Mouse (Mus musculus): ENCODE measurements around the gene Gdf15. TPM values are rescaled to one million over a fixed set of nuclear protein-coding genes. Genes with fewer than 3 reads are reported as not detected.
A peak's percentile ranks its signal among the peaks of the same experiment; 100 is the strongest.

Gdf15 gene
- polyA plus RNA-seq, 1 experiment = 5.4 TPM

GRCm38 (mm10) chr8:70625104-70625503 is 7.2 kb downstream of the Gdf15 start:
- 5% methylated on average over 5 of the region's 5 CpGs for WGBS
- TF ChIP-seq CTCF (IDR thresholded peaks at IDR 0.05; ENCODE audit: insufficient read depth, low read length) (peak; percentile 64), POLR2A (IDR thresholded peaks at IDR 0.05; ENCODE audit: borderline replicate concordance, extremely low read depth, low read depth, low read length) (no peak)
- Histone ChIP-seq H3K4me3 (replicated peaks; ENCODE audit: extremely low read depth, low read depth, low read length) (no peak overlapping the region), H3K4me1 (ENCODE audit: control insufficient read depth, insufficient read depth, low read length) (peaks cover 2% of the 10 kb centered on the region)
- DNase-seq = no peak

GRCm38 (mm10) chr8:70622220-70622619 is 10.0 kb downstream of the Gdf15 start:
- TF ChIP-seq POLR2A (IDR thresholded peaks at IDR 0.05; ENCODE audit: borderline replicate concordance, extremely low read depth, low read depth, low read length) (no peak), CTCF (IDR thresholded peaks at IDR 0.05; ENCODE audit: insufficient read depth, low read length) (no peak)
- no peak overlapping the region for H3K4me3 ChIP-seq (replicated peaks; ENCODE audit: extremely low read depth, low read depth, low read length)
- DNase-seq = no peak
- WGBS = 57% methylated on average over 3 of the region's 3 CpGs
- H3K4me1 ChIP-seq (ENCODE audit: control insufficient read depth, insufficient read depth, low read length) = no peaks in the 10 kb centered on the region

- 24% methylated on average over 9 of the region's 9 CpGs for WGBS
- no peak overlapping the region for H3K4me3 ChIP-seq (replicated peaks; ENCODE audit: extremely low read depth, low read depth, low read length)
- no peak for TF ChIP-seq CTCF (IDR thresholded peaks at IDR 0.05; ENCODE audit: insufficient read depth, low read length)
- TF ChIP-seq POLR2A (IDR thresholded peaks at IDR 0.05; ENCODE audit: borderline replicate concordance, extremely low read depth, low read depth, low read length) = no peak
- DNase-seq = no peak
- H3K4me1 ChIP-seq (ENCODE audit: control insufficient read depth, insufficient read depth, low read length) = no peaks in the 10 kb centered on the region
Observed at GRCm38 (mm10) chr8:70618888-70619334, 13.3 kb downstream of the Gdf15 start.

GRCm38 (mm10) chr8:70617985-70618384 is 14.3 kb downstream of the Gdf15 start:
- WGBS = 76% methylated on average over 11 of the region's 11 CpGs
- Histone ChIP-seq H3K4me1 (ENCODE audit: control insufficient read depth, insufficient read depth, low read length) (no peaks in the 10 kb centered on the region), H3K4me3 (replicated peaks; ENCODE audit: extremely low read depth, low read depth, low read length) (peak overlapping the region; percentile 16)
- TF ChIP-seq CTCF (IDR thresholded peaks at IDR 0.05; ENCODE audit: insufficient read depth, low read length) (no peak), POLR2A (IDR thresholded peaks at IDR 0.05; ENCODE audit: borderline replicate concordance, extremely low read depth, low read depth, low read length) (no peak)
- DNase-seq = no peak

GRCm38 (mm10) chr8:70616645-70617044 is 15.6 kb downstream of the Gdf15 start:
- H3K4me3 ChIP-seq (replicated peaks; ENCODE audit: extremely low read depth, low read depth, low read length) = peak overlapping the region; percentile 25
- 39% methylated on average over 11 of the region's 11 CpGs for WGBS
- peaks cover 1% of the 10 kb centered on the region; the same call in 1 of the 2 replicates for H3K4me1 ChIP-seq (ENCODE audit: control insufficient read depth, insufficient read depth, low read length)
- no peak for DNase-seq
- TF ChIP-seq CTCF (IDR thresholded peaks at IDR 0.05; ENCODE audit: insufficient read depth, low read length) = no peak
- no peak for TF ChIP-seq POLR2A (IDR thresholded peaks at IDR 0.05; ENCODE audit: borderline replicate concordance, extremely low read depth, low read depth, low read length)

GRCm38 (mm10) chr8:70615894-70616293 is 16.4 kb downstream of the Gdf15 start, which contains the start of gene Lrrc25:
TSS of gene Lrrc25 (plus strand) at chr8:70616155.
- 63% methylated on average over 3 of the region's 3 CpGs for WGBS
- Histone ChIP-seq H3K4me1 (ENCODE audit: control insufficient read depth, insufficient read depth, low read length) (peaks cover 3% of the 10 kb centered on the region; the same call in 1 of the 2 replicates), H3K4me3 (replicated peaks; ENCODE audit: extremely low read depth, low read depth, low read length) (peak within 1 kb of the TSS; percentile 25)
- TF ChIP-seq CTCF (IDR thresholded peaks at IDR 0.05; ENCODE audit: insufficient read depth, low read length) = no peak
- no peak for TF ChIP-seq POLR2A (IDR thresholded peaks at IDR 0.05; ENCODE audit: borderline replicate concordance, extremely low read depth, low read depth, low read length)
- DNase-seq = no peak

- 77% methylated on average over 8 of the region's 8 CpGs for WGBS
- TF ChIP-seq POLR2A (IDR thresholded peaks at IDR 0.05; ENCODE audit: borderline replicate concordance, extremely low read depth, low read depth, low read length) (no peak), CTCF (IDR thresholded peaks at IDR 0.05; ENCODE audit: insufficient read depth, low read length) (no peak)
- DNase-seq = no peak
Observed at GRCm38 (mm10) chr8:70615281-70615680, 17.0 kb downstream of the Gdf15 start.

GRCm38 (mm10) chr8:70614469-70614868 is 17.8 kb downstream of the Gdf15 start:
- TF ChIP-seq CTCF (IDR thresholded peaks at IDR 0.05; ENCODE audit: insufficient read depth, low read length) (no peak), POLR2A (IDR thresholded peaks at IDR 0.05; ENCODE audit: borderline replicate concordance, extremely low read depth, low read depth, low read length) (no peak)
- no peak for DNase-seq

More at GRCm38 (mm10) chr8:70615281-70615680, 17.0 kb downstream of the Gdf15 start:
- H3K4me1 ChIP-seq (ENCODE audit: control insufficient read depth, insufficient read depth, low read length) = peaks cover 7% of the 10 kb centered on the region
- H3K4me3 ChIP-seq (replicated peaks; ENCODE audit: extremely low read depth, low read depth, low read length) = no peak overlapping the region

GRCm38 (mm10) chr8:70613763-70614162 is 18.5 kb downstream of the Gdf15 start:
- DNase-seq = no peak
- Histone ChIP-seq H3K4me3 (replicated peaks; ENCODE audit: extremely low read depth, low read depth, low read length) (no peak overlapping the region), H3K4me1 (ENCODE audit: control insufficient read depth, insufficient read depth, low read length) (peaks cover 11% of the 10 kb centered on the region)
- TF ChIP-seq CTCF (IDR thresholded peaks at IDR 0.05; ENCODE audit: insufficient read depth, low read length) (no peak), POLR2A (IDR thresholded peaks at IDR 0.05; ENCODE audit: borderline replicate concordance, extremely low read depth, low read depth, low read length) (no peak)
- WGBS = 18% methylated on average over 1 of the region's 1 CpGs

More at GRCm38 (mm10) chr8:70614469-70614868, 17.8 kb downstream of the Gdf15 start:
- WGBS = 43% methylated on average over 5 of the region's 5 CpGs
- no peak overlapping the region for H3K4me3 ChIP-seq (replicated peaks; ENCODE audit: extremely low read depth, low read depth, low read length)
- H3K4me1 ChIP-seq (ENCODE audit: control insufficient read depth, insufficient read depth, low read length) = peaks cover 7% of the 10 kb centered on the region

- Histone ChIP-seq H3K4me1 (ENCODE audit: control insufficient read depth, insufficient read depth, low read length) (peaks cover 19% of the 10 kb centered on the region), H3K4me3 (replicated peaks; ENCODE audit: extremely low read depth, low read depth, low read length) (peak overlapping the region; percentile 48)
- peak; percentile 93 for DNase-seq
- TF ChIP-seq POLR2A (IDR thresholded peaks at IDR 0.05; ENCODE audit: borderline replicate concordance, extremely low read depth, low read depth, low read length) = no peak
- peak; percentile 94 for TF ChIP-seq CTCF (IDR thresholded peaks at IDR 0.05; ENCODE audit: insufficient read depth, low read length)
- 1% methylated on average over 6 of the region's 6 CpGs for WGBS
Observed at GRCm38 (mm10) chr8:70611849-70612248, 20.4 kb downstream of the Gdf15 start.

Data from lung, adult 2 months (tissue).